Mouse (Mus musculus) T-helper 2 cell (primary cell): ENCODE data around the gene Olfr855.

Experiments used
- in situ Hi-C: fragments of 300-600 bp; cut with MboI, MseI; formaldehyde crosslinking; loops from one replicate; pipeline ENCODE4 v1.15.1; 2025; ENCODE audit warnings: high pct_unique_total_duplicates

Olfr855 gene

DNA sequence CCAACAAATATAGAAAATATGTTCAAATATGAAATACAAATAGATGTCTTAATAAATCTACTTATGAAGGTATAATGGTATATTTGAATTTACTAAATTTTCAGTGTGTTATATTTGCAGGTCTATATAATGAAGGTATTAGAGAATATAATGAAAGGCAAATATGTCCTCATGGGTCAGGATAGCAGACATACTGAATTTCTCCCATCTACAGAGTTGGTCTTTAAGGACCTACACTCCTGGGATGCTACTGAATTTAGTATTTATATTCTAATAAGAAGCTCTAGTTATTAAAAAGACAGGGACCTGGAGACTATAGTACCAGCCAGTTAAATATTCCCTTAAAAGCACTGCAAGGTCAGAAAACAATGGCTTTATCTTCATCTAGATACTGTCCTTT is at the start of gene Olfr855:
Olfr855 (plus strand) TSS at position 301 of the 400 bp plus-strand sequence.
- in situ Hi-C loops = no loop called here

- in situ Hi-C loops = no loop called here
These were observed 41.4 kb upstream of the Olfr855 start, which contains the start of gene Olfr853 for GRCm38 (mm10) chr9:19540976-19541375. Gene Olfr853, minus strand, starts transcription at chr9:19541076.

DNA sequence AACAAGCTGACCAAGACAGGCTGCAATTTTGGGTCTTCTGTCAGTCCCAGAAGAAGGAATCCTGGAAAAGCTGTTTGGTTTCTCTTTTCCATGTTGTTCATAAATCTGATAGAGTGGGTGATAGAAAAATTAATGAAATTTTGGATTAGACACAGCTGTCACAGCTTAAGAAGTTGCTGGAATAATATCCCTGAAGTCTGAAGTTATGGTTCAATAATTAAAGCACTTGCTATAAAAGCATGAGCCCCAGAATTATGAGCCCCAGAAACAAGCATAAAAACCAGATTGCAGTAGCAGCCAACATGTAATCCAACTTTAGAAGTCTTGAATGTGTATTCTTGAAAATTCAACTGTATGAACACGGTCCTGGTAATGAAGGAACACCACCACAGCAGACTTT is 15.1 kb upstream of the Olfr855 start, which contains the start of gene Olfr854:
Olfr854 (minus strand) TSS at position 101 of the 400 bp plus-strand sequence.
- in situ Hi-C loops = no loop called here

DNA sequence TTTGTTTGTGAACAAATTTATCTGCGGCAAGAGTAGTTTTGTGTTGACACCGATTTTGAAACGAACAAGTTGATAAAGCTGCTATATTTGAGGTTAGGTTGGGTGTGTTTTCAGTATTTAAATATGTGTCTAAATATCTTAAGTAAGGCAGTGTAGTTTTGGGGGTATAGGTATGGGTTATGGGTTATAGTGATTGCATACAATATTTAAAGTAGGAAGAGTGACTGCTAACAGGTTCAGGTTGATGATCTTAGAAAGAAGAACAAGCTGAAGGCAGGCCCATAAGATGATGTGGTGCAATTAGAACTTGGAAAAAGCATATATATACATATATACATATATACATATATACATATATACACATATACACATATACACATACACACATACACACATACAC is 38.9 kb downstream of the Olfr855 start:
- in situ Hi-C loops = no loop called here

GRCm38 (mm10) chr9:19621843-19622822 is 39.7 kb downstream of the Olfr855 start, which contains the start of gene Zfp317:
Gene Zfp317, plus strand, starts transcription at chr9:19622102.
- in situ Hi-C loops = no loop called here

DNA sequence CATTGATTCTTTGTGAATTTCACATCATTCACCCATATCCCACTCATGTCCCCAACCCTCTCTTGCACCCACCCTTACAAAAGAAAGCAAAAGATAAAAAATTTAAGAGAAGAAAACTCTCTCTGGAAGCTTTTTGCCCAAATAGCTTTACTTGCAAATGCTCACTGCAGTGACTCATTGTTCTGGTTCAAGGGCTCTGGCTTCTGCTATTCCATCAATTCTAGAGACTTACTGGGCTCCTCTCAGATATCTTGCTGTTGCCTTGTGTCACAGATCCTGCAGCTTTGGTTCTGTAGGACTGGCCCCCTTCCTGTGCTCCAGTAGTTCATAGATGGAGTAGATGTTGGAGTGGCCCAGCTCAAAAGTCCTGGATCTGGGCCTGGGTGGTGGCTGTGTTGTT is 47.2 kb downstream of the Olfr855 start:
- in situ Hi-C loops = no loop called here
